Mouse (Mus musculus): ENCODE measurements around the gene Ttc21a.

- TF ChIP-seq CTCF (IDR thresholded peaks at IDR 0.05) (no peak), EP300 (IDR thresholded peaks at IDR 0.05) (no peak)
Measured at GRCm38 (mm10) chr9:120013251-120013820, 75.9 kb downstream of the Ttc21a start.
